In genomic region chr10:3706231-3706630, GRCm38 (mm10) we compare ENCODE assay signal across 11 mouse cellular contexts. TPM values are rescaled to one million over a fixed set of nuclear protein-coding genes. Genes with fewer than 3 reads are reported as not detected.
DNase-seq lines count a peak whose midpoint lies in the region.
"Had no signal": no experiment of that assay in that cellular context is flagged by ENCODE, and none has a peak within 500 bp of the region (broad histone marks: within the 10 kb centered on the region; RNA-seq: fewer than 3 reads in every experiment).

No protein-coding gene starts in this region.

- intact Hi-C loops in heart, postnatal 25 days (cut with DNase I) = no loop called here
- intact Hi-C loops in left cerebral cortex, postnatal 4 days (cut with DNase I) = no loop called here

- peak; percentile 54 to 62 for DNase-seq in cerebellum, postnatal 14 days
- no peak for DNase-seq in cerebellum, adult 11 months
- peak; percentile 23 to 28 for DNase-seq in heart, adult 9 months (ENCODE audit: low spot score in 2 of 2)
- DNase-seq in heart, postnatal 25 days (ENCODE audit: low spot score) = no peak
- DNase-seq in left cerebral cortex, postnatal 4 days = peak; percentile 16
- no peak for DNase-seq in left cerebral cortex, adult 18-20 months (ENCODE audit: low spot score in 2 of 2)
- DNase-seq in telencephalon, adult 2 months (ENCODE audit: low read depth, low spot score) = peak; percentile 55
- DNase-seq: B cell, adult 2 months; cerebellum, adult 11-12 months; gastrocnemius, postnatal 25 days; kidney, postnatal 36 days had no signal

RNA-seq across cellular contexts. Expression of gene Plekhg1, which starts 33.9 kb away (rescaled TPM):
- 1 to 10 TPM; 9.0 to 9.6 TPM for total RNA-seq in heart, postnatal 25 days (2021)
- 10 to 100 TPM; 13.2 to 16.0 TPM for total RNA-seq in left cerebral cortex, postnatal 4 days (2021)
- total RNA-seq in left cerebral cortex, adult 18-20 months (2021) = 1 to 10 TPM; 7.2 to 8.6 TPM

Comparison
In these comparisons a context has a peak if more than half of its experiments do, and no peak if none do; other contexts are left out.
1. DNase-seq: peak in cerebellum, postnatal 14 days (2 of 2), heart, adult 9 months (2 of 2), left cerebral cortex, postnatal 4 days (single experiment) and telencephalon, adult 2 months (single experiment); none in cerebellum, adult 11 months (single experiment), heart, postnatal 25 days (single experiment) and left cerebral cortex, adult 18-20 months (0 of 2).